Mouse (Mus musculus) midbrain, embryonic 14.5 days (tissue): ENCODE measurements around the gene Ahcy. TPM values are rescaled to one million over a fixed set of nuclear protein-coding genes. Genes with fewer than 3 reads are reported as not detected.
A peak's percentile ranks its signal among the peaks of the same experiment; 100 is the strongest.
"Not testable (repeated sequence)": the region's sequence is repeated elsewhere in the genome, so short reads cannot be mapped to it uniquely, and the experiment has no call there.

ENCODE experiments used
- ATAC-seq: fragments of 200-750 bp; cut with Nextera tagmentation; 2 replicates; pipeline ENCODE4 v1.8.0; 2017; ENCODE audit warnings: moderate number of reproducible peaks, moderate library complexity; ENCODE audit not compliant: low FRiP score, low TSS enrichment
- DNase-seq: peaks from one replicate; pipeline ENCODE4 v3.0.0-alpha.2; 2015
- H3K27ac ChIP-seq: fragments of 300-500 bp; sonication (generic); replicated peaks from 2 replicates; pipeline ENCODE4 v1.5.1; 2014; ENCODE audit warnings: mild to moderate bottlenecking, low read depth, low read length, moderate library complexity
- H3K27me3 ChIP-seq: fragments of 300-500 bp; sonication (generic); 2 replicates; pipeline ENCODE4 v1.6.1; 2014; ENCODE audit warnings: low read length, control low read depth, mixed read lengths; ENCODE audit not compliant: control insufficient read depth, insufficient read depth
- H3K36me3 ChIP-seq: fragments of 300-500 bp; sonication (generic); 2 replicates; pipeline ENCODE4 v1.6.1; 2014; ENCODE audit warnings: low read length, control low read depth; ENCODE audit not compliant: control insufficient read depth, insufficient read depth
- H3K4me1 ChIP-seq: fragments of 300-500 bp; sonication (generic); 2 replicates; pipeline ENCODE4 v1.6.1; 2014; ENCODE audit warnings: mild to moderate bottlenecking, antibody characterized with exemption, low read length, control low read depth; ENCODE audit not compliant: control insufficient read depth, insufficient read depth
- H3K4me2 ChIP-seq: fragments of 300-500 bp; sonication (generic); 2 replicates; pipeline ENCODE4 v1.6.1; 2014; ENCODE audit warnings: mild to moderate bottlenecking, low read length, moderate library complexity
- H3K4me3 ChIP-seq: fragments of 300-500 bp; sonication (generic); replicated peaks from 2 replicates; pipeline ENCODE4 v1.5.1; 2014; ENCODE audit warnings: low read depth, low read length
- H3K9ac ChIP-seq: fragments of 300-500 bp; sonication (generic); replicated peaks from 2 replicates; pipeline ENCODE4 v1.6.1; 2014; ENCODE audit warnings: mild to moderate bottlenecking, low read length, moderate library complexity
- H3K9me3 ChIP-seq: fragments of 300-500 bp; sonication (generic); 2 replicates; pipeline ENCODE4 v1.6.1; 2016; ENCODE audit warnings: low read length, control low read depth, mixed read lengths; ENCODE audit not compliant: control insufficient read depth
- WGBS: fragments of 180-500 bp; shearing (Covaris S2); extraction: QIAGEN DNeasy Blood & Tissue Kit; methylation state at CpG from one replicate; pipeline ENCODE4 v1.1.7; 2014; 5-methylcytosine and 5-hydroxymethylcytosine counted together
- polyA plus RNA-seq: library from polyadenylated mRNA; unstranded; fragments of >200 nt; fragmentation: Nextera tagmentation; extraction: Ambion mirVana; gene quantifications from 2 replicates; pipeline ENCODE4 v1.2.1, GENCODE M21; 2014

The Ahcy gene
- 35.9 and 41.8 TPM in 2 replicates for polyA plus RNA-seq

GRCm38 (mm10) chr2:155073978-155074765, at the start of gene Ahcy:
TSS of gene Ahcy (minus strand) at chr2:155074497.
- Histone ChIP-seq H3K9ac (peak within 1 kb of the TSS; percentile 68), H3K27ac (peak within 1 kb of the TSS; percentile 81), H3K36me3 (no peaks in the 10 kb centered on the region), H3K27me3 (no peaks in the 10 kb centered on the region), H3K4me1 (peaks cover 19% of the 10 kb centered on the region), H3K4me3 (peak within 1 kb of the TSS; percentile 58), H3K4me2 (peak within 1 kb of the TSS; percentile 73), H3K9me3 (no peaks in the 10 kb centered on the region)
- under 1% methylated on average over 56 of the region's 56 CpGs for WGBS
- DNase-seq (peak; percentile 95), ATAC-seq (peak; percentile 95)

DNA sequence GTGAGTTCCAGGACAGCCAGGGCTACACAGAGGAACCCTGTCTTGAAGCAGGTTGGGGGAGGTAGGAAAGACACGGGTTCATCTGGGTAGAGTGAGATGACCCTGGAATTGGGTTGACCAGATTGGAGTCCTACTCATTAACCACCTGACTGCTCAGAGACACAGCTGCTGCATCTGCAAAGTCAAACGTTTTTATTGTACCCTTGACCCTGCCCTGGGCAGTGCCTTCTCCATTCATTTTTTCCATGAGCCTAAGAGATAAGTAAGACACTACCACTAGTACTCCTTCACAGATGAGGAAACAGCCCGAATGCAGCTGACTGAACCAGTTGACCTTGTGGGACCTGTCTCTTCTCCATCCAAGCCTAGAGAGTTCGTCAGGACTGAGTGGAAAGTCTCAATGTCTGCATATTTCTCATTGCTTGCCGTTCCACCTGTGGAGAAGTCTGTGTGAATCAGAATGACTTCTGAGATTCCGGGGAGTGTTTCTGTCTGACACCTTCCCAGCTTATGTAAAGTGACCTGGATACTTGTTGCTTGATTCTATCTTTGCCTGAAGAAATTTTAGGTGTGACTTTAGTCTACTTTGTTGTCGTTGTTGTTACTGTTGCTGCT, 41.0 kb upstream of the Ahcy start:
- no peak overlapping the region for H3K27ac ChIP-seq
- H3K36me3 ChIP-seq, result no peaks in the 10 kb centered on the region
- H3K9ac ChIP-seq, result no peak overlapping the region
- H3K4me2 ChIP-seq, result no peak overlapping the region
- 74% methylated on average over 7 of the region's 7 CpGs for WGBS
- DNase-seq (no peak), ATAC-seq (no peak)
- no peak overlapping the region for H3K4me3 ChIP-seq
- no peaks in the 10 kb centered on the region; the same call in 1 of the 2 replicates for H3K9me3 ChIP-seq
- no peaks in the 10 kb centered on the region for H3K4me1 ChIP-seq
- no peaks in the 10 kb centered on the region for H3K27me3 ChIP-seq

DNA sequence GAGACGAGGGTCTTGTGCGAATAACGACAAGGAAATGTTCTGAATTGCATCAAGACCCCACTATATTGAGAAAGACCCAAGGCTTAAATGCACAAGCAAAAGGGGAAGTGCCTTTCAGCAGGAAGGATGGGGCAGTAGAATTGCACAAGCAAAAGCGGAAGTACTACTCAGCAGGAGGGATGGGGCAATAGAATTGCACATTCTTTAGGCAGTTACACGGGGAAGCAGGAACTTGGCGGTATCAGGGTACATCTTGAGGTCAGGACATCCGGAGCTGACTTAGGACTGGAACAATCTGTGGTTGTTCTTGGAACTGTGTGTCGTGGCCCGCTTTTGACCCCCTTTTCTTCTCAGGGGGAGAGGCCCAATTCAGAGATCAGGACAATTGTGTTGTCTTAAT, 33.0 kb upstream of the Ahcy start:
- H3K27ac ChIP-seq, H3K4me1 ChIP-seq, H3K36me3 ChIP-seq, H3K27me3 ChIP-seq, H3K4me2 ChIP-seq, H3K9me3 ChIP-seq, DNase-seq, H3K9ac ChIP-seq, H3K4me3 ChIP-seq, ATAC-seq: not testable (repeated sequence)
- 84% methylated on average over 9 of the region's 9 CpGs for WGBS

DNA sequence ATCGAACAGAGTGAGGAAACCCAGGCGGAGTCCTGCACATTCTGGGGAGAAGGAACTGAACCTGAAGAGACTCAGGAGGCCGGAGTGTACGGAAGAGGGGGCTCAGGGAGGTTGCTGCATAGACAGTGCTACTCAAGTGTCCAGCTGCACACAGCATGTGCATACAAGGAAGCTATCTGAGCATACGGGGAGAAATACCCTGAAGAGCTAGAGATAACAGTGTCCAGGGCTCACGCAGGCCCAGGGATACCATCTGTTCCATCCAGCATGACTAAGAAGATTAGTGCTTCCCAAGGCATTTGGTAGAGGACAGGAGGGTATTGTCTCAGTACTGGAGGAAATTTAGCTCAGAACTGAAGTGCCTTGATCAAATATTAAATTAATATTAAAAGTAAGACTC, 29.3 kb upstream of the Ahcy start:
- no peak overlapping the region for H3K4me3 ChIP-seq
- ATAC-seq (peak; percentile 69; the same call in 1 of the 2 replicates), DNase-seq (peak; percentile 43)
- no peaks in the 10 kb centered on the region for H3K9me3 ChIP-seq
- 28% methylated on average over 6 of the region's 6 CpGs for WGBS
- peaks cover 6% of the 10 kb centered on the region; the same call in 1 of the 2 replicates for H3K4me1 ChIP-seq
- no peak overlapping the region for H3K4me2 ChIP-seq
- no peaks in the 10 kb centered on the region for H3K36me3 ChIP-seq
- H3K27ac ChIP-seq, result peak overlapping the region; percentile 49; the same call in 1 of the 2 replicates
- no peak overlapping the region for H3K9ac ChIP-seq
- H3K27me3 ChIP-seq, result no peaks in the 10 kb centered on the region

- H3K4me1 ChIP-seq, result peaks cover 6% of the 10 kb centered on the region; the same call in 1 of the 2 replicates
- H3K4me2 ChIP-seq, result no peak overlapping the region
- ATAC-seq (no peak), DNase-seq (no peak)
- H3K9me3 ChIP-seq, result no peaks in the 10 kb centered on the region
- H3K36me3 ChIP-seq, result no peaks in the 10 kb centered on the region
- H3K27me3 ChIP-seq, result no peaks in the 10 kb centered on the region
- no peak overlapping the region for H3K4me3 ChIP-seq
- H3K27ac ChIP-seq, result no peak overlapping the region
- no peak overlapping the region for H3K9ac ChIP-seq
- 76% methylated on average over 6 of the region's 6 CpGs for WGBS
These were observed 27.5 kb upstream of the Ahcy start for GRCm38 (mm10) chr2:155101761-155102181.

DNA sequence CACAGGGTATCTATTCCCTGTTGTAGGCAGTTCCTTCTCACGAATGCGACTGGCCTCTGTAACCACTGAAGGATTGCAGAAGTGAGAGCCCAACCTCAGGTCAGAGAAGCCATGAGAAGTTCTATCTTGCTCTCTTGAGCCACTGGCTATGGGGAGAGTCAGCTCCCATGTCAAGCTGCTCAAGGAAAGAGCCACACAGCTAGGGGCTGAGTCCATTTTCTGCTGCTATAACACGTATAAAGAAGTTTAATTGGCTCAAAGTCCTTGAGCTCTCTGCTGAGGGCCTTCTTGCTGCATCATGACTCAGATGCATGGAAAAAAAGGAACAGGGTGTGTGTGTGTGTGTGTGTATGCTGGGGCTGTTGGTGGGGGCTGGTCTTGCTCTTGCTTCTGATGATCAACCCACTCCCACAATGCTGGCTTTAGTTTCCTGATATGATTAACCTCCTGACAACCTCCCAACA, 26.5 kb upstream of the Ahcy start:
- peaks cover 6% of the 10 kb centered on the region; the same call in 1 of the 2 replicates for H3K4me1 ChIP-seq

GRCm38 (mm10) chr2:155099994-155100795, 25.9 kb upstream of the Ahcy start:
- WGBS, result 87% methylated on average over 14 of the region's 14 CpGs
- Histone ChIP-seq H3K4me1 (peaks cover 6% of the 10 kb centered on the region; the same call in 1 of the 2 replicates), H3K4me2 (no peak overlapping the region), H3K27me3 (no peaks in the 10 kb centered on the region), H3K36me3 (no peaks in the 10 kb centered on the region), H3K9me3 (no peaks in the 10 kb centered on the region), H3K4me3 (no peak overlapping the region), H3K27ac (no peak overlapping the region), H3K9ac (no peak overlapping the region)
- ATAC-seq, result no peak
- no peak for DNase-seq

More for the DNA sequence above, 26.5 kb upstream of the Ahcy start:
- 83% methylated on average over 3 of the region's 3 CpGs for WGBS
- H3K9me3 ChIP-seq, result no peaks in the 10 kb centered on the region
- H3K27ac ChIP-seq, result no peak overlapping the region
- H3K36me3 ChIP-seq, result no peaks in the 10 kb centered on the region
- H3K4me3 ChIP-seq, result no peak overlapping the region
- H3K9ac ChIP-seq, result no peak overlapping the region
- DNase-seq (no peak), ATAC-seq (no peak)
- H3K27me3 ChIP-seq, result no peaks in the 10 kb centered on the region
- H3K4me2 ChIP-seq, result no peak overlapping the region

DNA sequence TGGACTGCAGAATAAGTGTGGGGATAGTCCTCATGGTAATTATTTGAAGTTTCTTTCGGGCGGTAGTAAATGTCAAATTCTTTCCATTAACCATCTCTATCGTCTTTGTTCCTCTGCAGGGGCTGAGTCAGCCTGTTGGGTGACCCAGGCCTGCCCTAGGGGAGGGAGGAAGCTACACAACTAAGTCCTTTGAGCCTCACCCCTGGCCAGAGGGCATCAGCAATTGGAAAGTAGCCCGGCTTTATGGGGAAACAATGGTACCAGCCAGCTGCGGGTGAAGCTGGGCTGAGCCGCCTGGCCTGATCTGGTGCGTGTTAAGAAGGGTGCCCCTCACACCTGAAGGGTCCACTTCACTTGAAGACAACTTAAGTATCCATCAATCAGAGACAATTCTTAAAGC, 25.1 kb upstream of the Ahcy start:
- H3K4me2 ChIP-seq, result no peak overlapping the region
- peaks cover 6% of the 10 kb centered on the region; the same call in 1 of the 2 replicates for H3K4me1 ChIP-seq
- H3K9me3 ChIP-seq, result no peaks in the 10 kb centered on the region
- H3K36me3 ChIP-seq, result no peaks in the 10 kb centered on the region
- no peaks in the 10 kb centered on the region for H3K27me3 ChIP-seq
- DNase-seq (no peak), ATAC-seq (no peak)
- 78% methylated on average over 7 of the region's 7 CpGs for WGBS
- no peak overlapping the region for H3K9ac ChIP-seq
- no peak overlapping the region for H3K27ac ChIP-seq
- no peak overlapping the region for H3K4me3 ChIP-seq
